Mouse (Mus musculus) frontal cortex, adult (tissue): ENCODE measurements around the gene Il3.

Experiments used
- ATAC-seq: cut with Nextera tagmentation; 2 replicates; pipeline ENCODE4 v1.9.2; 2017; ENCODE audit warnings: mild to moderate bottlenecking, moderate library complexity, mixed read lengths; ENCODE audit not compliant: low TSS enrichment

Gene Il3

DNA sequence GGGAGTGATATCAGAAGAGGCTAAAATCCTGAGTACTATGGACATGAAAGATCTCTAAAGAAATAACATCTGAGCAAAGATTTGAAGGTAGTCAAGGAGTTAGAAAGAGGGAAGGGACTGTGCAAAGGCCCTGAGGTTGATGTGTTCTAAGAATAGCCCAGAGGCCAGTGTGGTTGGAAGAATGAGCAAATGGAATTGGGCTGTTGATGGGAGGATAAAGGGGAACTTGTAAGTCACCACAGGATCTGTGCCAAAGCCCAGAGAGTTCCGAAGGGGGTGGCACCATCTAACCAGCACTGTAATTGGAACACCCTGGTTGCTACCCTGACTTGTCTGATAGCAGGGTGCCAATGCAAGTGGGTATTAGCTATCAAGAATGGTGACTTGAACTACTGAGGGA, 47.9 kb downstream of the Il3 start:
- no peak for ATAC-seq

DNA sequence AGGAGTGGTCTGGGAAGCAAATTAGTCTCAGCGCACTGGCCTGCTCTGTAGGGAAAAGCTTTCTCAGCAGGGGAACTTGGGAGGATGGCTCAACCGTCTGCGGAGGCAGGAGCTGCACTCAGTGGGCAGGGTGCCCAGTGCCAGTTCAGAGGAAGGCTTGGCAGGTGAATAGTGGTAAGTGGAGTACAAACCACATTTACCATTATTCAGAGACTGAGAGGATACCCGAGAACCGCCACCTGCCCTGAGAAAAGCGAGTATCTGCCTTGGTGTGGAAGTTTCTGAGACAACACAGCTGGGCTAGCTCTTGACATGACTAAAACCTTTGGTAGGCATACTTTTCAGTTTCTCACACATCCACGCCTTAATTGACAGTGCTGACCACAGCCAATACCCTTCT, 49.7 kb downstream of the Il3 start:
- ATAC-seq: no peak; the same call in 1 of the 2 replicates

DNA sequence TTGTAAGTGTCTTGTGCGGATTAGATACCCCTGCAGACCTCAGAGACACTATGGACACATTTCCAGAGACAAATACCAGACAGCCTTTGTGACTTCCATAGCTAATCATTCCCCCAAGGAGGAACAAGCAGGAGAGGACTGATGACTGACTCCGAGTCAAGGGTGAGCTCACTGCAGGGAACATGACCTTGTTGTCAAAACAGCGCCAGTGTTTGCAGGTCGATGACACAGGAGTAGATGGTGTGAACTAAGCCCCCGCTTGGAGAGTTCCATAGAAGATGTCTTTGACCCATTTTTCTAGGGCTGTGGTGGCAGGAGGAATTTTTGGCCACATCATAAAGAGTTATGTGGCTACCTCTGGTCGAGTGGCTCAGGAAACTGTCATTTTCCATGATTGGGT, 51.0 kb downstream of the Il3 start:
- no peak for ATAC-seq
